Mouse (Mus musculus) frontal cortex, adult (tissue): Measurements from ENCODE around the gene Tstd2.

ENCODE experiments used
- ATAC-seq: cut with Nextera tagmentation; 2 replicates; pipeline ENCODE4 v1.9.2; 2017; ENCODE audit warnings: mild to moderate bottlenecking, moderate library complexity, mixed read lengths; ENCODE audit not compliant: low TSS enrichment

The Tstd2 gene

GRCm38 (mm10) chr4:46084416-46085172, 53.9 kb downstream of the Tstd2 start:
- ATAC-seq, result no peak

GRCm38 (mm10) chr4:46082555-46082954, 55.9 kb downstream of the Tstd2 start:
- no peak for ATAC-seq

GRCm38 (mm10) chr4:46080261-46080660, 58.2 kb downstream of the Tstd2 start:
- no peak for ATAC-seq

- no peak for ATAC-seq
Observed at GRCm38 (mm10) chr4:46076892-46077291, 61.6 kb downstream of the Tstd2 start.

GRCm38 (mm10) chr4:46075664-46076063, 62.8 kb downstream of the Tstd2 start:
- no peak for ATAC-seq

GRCm38 (mm10) chr4:46073736-46074135, 64.8 kb downstream of the Tstd2 start:
- ATAC-seq, result peak; percentile 64

GRCm38 (mm10) chr4:46072631-46073030, 65.9 kb downstream of the Tstd2 start:
- ATAC-seq, result no peak

- ATAC-seq, result no peak
Observed at GRCm38 (mm10) chr4:46069851-46070482, 68.5 kb downstream of the Tstd2 start.

GRCm38 (mm10) chr4:46068573-46068972, 69.9 kb downstream of the Tstd2 start:
- peak; percentile 70 for ATAC-seq

- no peak for ATAC-seq
Observed at GRCm38 (mm10) chr4:46068060-46068459, 70.4 kb downstream of the Tstd2 start.

- ATAC-seq, result no peak
Observed at GRCm38 (mm10) chr4:46065695-46066340, 72.7 kb downstream of the Tstd2 start.

GRCm38 (mm10) chr4:46064961-46065360, 73.5 kb downstream of the Tstd2 start:
- no peak for ATAC-seq
